Mouse (Mus musculus): ENCODE measurements around the gene Zap70. TPM values are rescaled to one million over a fixed set of nuclear protein-coding genes. Genes with fewer than 3 reads are reported as not detected.
"Not testable (repeated sequence)": the region's sequence is repeated elsewhere in the genome, so short reads cannot be mapped to it uniquely, and the experiment has no call there.

Gene Zap70
- polyA plus RNA-seq, 1 experiment from 2014 or later, result 0.94 TPM

DNA sequence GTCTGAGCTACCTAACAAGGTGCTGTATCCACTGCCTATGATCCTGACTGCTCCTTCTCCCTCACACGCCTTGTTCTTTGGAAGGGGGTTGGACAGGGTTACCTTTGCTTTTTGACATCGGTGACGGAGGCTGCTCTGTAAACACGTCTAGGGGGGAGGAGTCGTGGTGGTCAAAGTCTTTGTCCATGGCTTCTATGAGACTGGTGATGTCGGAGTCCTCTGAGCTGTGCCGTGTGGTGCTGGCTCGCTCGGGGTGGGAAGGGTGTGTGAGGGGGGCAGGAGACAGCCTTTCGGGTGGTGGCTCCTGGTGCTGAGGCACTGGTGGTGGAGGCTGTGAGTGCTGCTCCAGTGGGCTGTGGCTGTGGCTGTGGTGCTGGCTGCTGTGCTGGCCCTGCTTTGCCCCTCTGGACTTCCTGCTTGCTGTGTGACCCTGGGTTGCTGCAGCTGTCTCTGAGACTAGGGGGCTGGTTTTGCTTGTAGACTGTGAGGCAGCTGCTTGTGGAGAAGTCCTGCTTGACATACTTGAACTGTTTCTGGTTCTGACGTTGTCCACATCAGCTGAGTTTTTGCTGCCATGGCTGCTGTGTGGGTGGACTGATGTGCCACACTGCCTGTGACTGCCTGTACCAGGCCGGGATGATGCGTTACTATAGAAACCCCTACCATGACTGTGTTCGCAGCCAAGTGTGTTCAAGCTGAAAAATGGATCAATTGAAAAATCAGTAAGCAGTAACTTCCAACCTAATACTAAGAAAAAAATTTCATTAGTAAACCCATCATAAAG lies 46.4 kb downstream of the Zap70 start:
- ATAC-seq (replicated peaks), result no peak
- Histone ChIP-seq H3K27ac (replicated peaks) (no peak overlapping the region), H3K4me3 (no peak overlapping the region), H3K9me3 (no peaks in the 10 kb centered on the region), H3K4me1 (no peaks in the 10 kb centered on the region), H3K9ac (replicated peaks) (no peak overlapping the region), H3K36me3 (peaks cover 76% of the 10 kb centered on the region), H3K4me2 (replicated peaks) (no peak overlapping the region), H3K27me3 (no peaks in the 10 kb centered on the region)
- 93% methylated on average over 14 of the region's 14 CpGs for WGBS

DNA sequence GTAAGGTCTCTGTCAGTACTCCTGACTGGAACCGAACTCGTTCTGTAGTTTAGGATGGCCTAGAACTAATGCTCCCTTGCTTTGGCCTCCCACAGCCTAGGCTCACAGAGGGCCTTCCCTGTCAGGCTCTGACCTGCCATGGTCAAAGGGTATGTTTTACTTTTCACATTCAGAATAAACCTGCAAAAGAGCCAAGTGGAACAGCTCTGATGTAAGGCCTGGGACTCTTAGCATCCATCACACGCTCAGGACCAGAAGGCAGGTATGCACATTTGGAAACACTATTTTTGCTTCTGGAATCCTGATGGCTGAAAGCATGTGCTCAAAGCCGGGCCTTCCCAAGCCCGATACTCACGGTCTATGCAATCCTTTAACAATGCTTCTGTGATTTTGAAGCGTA lies 50.2 kb downstream of the Zap70 start:
- Histone ChIP-seq H3K4me1 (no peaks in the 10 kb centered on the region), H3K27ac (replicated peaks) (no peak overlapping the region), H3K9ac (replicated peaks) (no peak overlapping the region), H3K4me2 (replicated peaks) (no peak overlapping the region), H3K9me3 (no peaks in the 10 kb centered on the region), H3K4me3 (no peak overlapping the region), H3K27me3 (no peaks in the 10 kb centered on the region), H3K36me3 (peaks cover 72% of the 10 kb centered on the region)
- WGBS, result 95% methylated on average over 7 of the region's 7 CpGs
- ATAC-seq (replicated peaks), result no peak

DNA sequence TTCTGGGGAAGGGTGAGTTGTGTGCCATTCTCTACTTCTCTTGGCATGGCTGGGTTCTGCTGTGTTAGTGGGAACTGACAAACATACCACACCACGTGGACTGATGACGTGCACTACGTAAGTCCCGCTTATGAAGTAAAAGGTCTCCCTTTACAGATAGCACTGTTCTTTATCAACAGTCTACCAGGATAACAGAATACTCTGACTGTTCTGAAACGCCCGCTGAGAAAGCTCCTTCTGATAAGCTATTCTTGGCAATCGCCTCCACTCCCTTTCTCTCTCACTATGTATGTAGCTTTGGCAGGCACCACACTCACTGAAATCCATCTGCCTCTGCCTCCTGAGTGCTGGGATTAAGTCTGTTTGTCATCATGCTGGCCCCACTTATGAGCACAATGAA lies 51.8 kb downstream of the Zap70 start:
- no peaks in the 10 kb centered on the region for H3K4me1 ChIP-seq
- H3K36me3 ChIP-seq, result peaks cover 71% of the 10 kb centered on the region
- no peaks in the 10 kb centered on the region for H3K9me3 ChIP-seq
- H3K4me3 ChIP-seq, result no peak overlapping the region
- no peaks in the 10 kb centered on the region for H3K27me3 ChIP-seq
- H3K4me2 ChIP-seq (replicated peaks), result no peak overlapping the region
- ATAC-seq (replicated peaks), result peak; percentile 46; the same call in 1 of the 2 replicates
- H3K9ac ChIP-seq (replicated peaks), result no peak overlapping the region
- peak overlapping the region; percentile 76 for H3K27ac ChIP-seq (replicated peaks)
- 64% methylated on average over 7 of the region's 7 CpGs for WGBS

DNA sequence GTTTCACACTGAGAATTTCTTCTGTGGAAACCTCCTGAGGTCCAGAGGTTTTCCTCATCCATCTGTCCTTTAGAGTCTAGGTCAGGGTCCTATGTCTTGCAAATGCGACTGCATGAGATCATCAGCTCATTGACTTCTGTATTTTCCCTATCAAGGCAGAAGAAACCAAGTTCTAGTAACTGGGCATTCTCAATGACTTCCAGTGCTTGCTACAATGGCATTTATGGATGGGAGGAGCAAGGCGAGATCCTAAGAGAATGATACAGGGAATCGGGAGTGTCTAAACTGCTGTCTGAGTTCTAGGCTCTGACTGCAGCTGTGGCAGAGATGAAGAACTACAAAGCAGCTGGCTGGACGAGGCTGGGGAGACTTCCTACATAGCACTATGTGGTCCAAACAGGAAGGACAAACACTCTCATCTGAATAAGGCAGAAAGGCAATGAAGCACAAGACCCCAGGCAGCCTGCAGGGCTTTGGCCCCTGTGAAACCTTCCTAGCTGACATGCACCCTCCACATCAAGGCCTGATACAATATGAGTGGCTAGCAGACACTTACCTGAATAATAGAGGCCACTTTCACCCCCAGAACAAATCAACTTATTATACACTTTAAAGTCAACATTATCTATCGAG lies 52.8 kb downstream of the Zap70 start:
- Histone ChIP-seq H3K9ac (replicated peaks) (no peak overlapping the region), H3K27me3 (no peaks in the 10 kb centered on the region), H3K9me3 (no peaks in the 10 kb centered on the region), H3K4me2 (replicated peaks) (no peak overlapping the region), H3K4me3 (no peak overlapping the region), H3K36me3 (peaks cover 68% of the 10 kb centered on the region), H3K4me1 (no peaks in the 10 kb centered on the region), H3K27ac (replicated peaks) (no peak overlapping the region)
- ATAC-seq (replicated peaks), result no peak
- 82% methylated on average over 5 of the region's 5 CpGs for WGBS

DNA sequence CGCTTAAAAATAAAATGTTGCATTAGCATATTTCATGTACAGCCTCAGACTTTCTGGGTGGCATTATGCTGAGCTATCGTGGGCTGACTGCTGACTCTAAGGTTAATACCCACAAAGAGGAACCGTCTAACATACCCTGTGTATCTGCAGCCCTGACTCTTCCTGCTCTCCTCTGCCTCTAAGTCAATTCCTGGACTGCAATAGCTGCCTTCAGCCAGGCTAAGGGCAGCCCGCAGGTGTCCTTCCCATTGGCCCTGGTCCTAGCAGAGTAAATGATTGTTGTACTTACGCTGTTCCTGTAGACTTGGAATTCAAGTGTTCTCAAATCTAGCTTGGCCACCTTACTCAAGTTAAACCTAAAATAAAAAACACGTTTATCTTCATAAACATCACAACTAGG lies 53.6 kb downstream of the Zap70 start:
- ATAC-seq (replicated peaks), result no peak
- H3K9ac ChIP-seq (replicated peaks), result no peak overlapping the region
- H3K36me3 ChIP-seq, result peaks cover 63% of the 10 kb centered on the region
- H3K27me3 ChIP-seq, result no peaks in the 10 kb centered on the region
- no peak overlapping the region for H3K4me3 ChIP-seq
- 92% methylated on average over 6 of the region's 6 CpGs for WGBS
- no peaks in the 10 kb centered on the region for H3K9me3 ChIP-seq
- H3K27ac ChIP-seq (replicated peaks), result no peak overlapping the region
- no peaks in the 10 kb centered on the region for H3K4me1 ChIP-seq
- H3K4me2 ChIP-seq (replicated peaks), result no peak overlapping the region

DNA sequence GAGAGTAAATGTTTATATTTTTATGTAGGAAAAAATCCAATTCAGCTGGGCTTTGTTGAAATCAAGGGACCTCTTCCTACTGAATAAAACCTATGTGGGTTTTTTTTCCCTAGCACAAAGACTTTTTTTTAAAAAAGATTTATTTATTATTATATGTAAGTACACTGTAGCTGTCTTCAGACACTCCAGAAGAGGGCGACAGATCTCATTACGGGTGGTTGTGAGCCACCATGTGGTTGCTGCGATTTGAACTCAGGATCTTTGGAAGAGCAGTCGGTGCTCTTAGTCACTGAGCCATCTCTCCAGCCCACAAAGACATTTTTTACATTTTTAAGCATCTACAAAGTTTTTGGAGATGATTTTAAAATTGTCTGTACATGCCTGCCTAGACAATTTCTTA lies 60.3 kb downstream of the Zap70 start:
- not testable (repeated sequence) for H3K9me3 ChIP-seq; ATAC-seq (replicated peaks); H3K4me3 ChIP-seq; H3K4me1 ChIP-seq; H3K27me3 ChIP-seq; H3K9ac ChIP-seq (replicated peaks); H3K4me2 ChIP-seq (replicated peaks); H3K27ac ChIP-seq (replicated peaks)
- H3K36me3 ChIP-seq, result peaks cover 73% of the 10 kb centered on the region
- WGBS, result 92% methylated on average over 4 of the region's 4 CpGs

DNA sequence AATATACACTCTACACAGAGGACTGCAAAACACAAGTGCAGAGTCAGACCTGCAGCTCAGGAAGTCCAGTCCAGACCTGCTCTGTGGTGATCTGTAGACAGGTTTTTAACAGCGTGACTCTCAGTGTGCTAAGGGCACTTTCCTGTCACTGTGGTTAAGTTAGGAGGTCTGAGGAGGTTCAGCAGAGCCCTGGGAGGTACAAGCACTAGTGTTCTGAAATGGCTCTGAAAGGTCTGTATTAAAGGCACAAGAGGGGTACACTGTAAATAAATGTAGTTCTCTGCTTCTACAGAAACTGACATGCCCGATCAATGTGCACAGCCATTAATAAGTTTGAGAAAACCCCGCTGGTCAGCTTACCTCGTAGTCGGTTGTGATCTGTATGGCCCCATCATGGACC lies 62.8 kb downstream of the Zap70 start:
- Histone ChIP-seq H3K27ac (replicated peaks) (no peak overlapping the region), H3K4me2 (replicated peaks) (no peak overlapping the region), H3K9me3 (no peaks in the 10 kb centered on the region), H3K4me1 (no peaks in the 10 kb centered on the region), H3K4me3 (no peak overlapping the region), H3K27me3 (no peaks in the 10 kb centered on the region), H3K9ac (replicated peaks) (no peak overlapping the region), H3K36me3 (peaks cover 63% of the 10 kb centered on the region)
- WGBS, result 96% methylated on average over 5 of the region's 5 CpGs
- no peak for ATAC-seq (replicated peaks)

DNA sequence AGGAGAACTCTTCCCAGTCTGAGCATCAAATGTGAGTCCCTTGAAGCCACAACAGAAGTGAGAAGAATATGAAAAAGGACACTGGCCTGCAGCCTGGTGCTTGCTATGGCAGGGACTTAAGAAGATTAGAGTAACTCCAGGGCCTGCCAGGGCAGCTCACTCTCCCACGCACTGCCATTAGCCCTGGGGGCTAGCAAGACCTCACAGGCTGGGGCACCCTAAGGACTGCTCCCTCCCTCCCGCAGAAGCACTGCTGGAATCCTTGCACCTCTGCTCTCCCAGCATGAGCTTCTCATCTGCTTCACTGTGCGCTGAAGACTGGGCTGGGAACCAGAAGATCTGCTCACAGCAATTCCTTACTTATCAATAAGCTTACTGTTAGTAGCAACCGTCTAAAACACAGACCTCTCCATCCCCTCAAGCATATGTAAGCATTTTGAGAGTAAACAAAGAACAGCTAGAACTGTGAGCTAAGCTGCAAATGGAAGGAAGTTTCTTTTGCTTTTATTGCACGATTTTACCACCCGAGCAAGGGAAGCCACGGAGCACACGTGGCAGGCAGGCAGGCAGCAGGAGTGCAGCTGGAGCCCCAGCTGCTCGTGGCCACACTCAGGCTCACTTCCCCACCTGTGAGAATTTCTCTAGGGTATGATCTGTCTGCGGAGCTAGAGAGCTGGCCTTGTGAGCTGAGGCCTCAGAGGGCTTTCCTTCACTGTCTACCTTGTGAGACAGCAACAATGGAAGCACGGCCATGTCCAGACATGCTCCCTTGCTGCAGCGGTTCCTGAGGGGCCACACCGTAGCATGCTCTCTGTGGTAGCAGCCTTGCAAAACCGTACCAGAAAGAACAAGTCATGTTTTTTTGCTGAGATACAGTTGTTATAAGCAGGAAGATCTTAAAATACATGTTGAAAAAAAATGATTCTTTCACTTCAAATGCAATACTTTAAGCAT lies 69.6 kb downstream of the Zap70 start:
- Histone ChIP-seq H3K9ac (replicated peaks) (no peak overlapping the region), H3K27ac (replicated peaks) (peak overlapping the region; percentile 52), H3K4me2 (replicated peaks) (no peak overlapping the region), H3K27me3 (no peaks in the 10 kb centered on the region), H3K4me3 (no peak overlapping the region), H3K36me3 (peaks cover 41% of the 10 kb centered on the region), H3K4me1 (0 out of 2 replicates have a peak, but pooled peaks cover 7% of the 10 kb centered on the region), H3K9me3 (no peaks in the 10 kb centered on the region)
- 58% methylated on average over 14 of the region's 14 CpGs for WGBS
- 0 out of 2 replicates have a peak, but pooled peaks have one; percentile 6 for ATAC-seq (replicated peaks)

Other genes with a start within 250 kb of the Zap70 start
- gene Cnnm3, start 249.9 kb upstream of the Zap70 start, polyA plus RNA-seq (2015; fragmentation: Nextera tagmentation; extraction: Ambion mirVana), result 5.2 and 5.9 TPM in 2 replicates
- gene Ankrd23, start 224.9 kb upstream of the Zap70 start, polyA plus RNA-seq (2015; fragmentation: Nextera tagmentation; extraction: Ambion mirVana), result 12.0 and 14.4 TPM in 2 replicates
- 1.1 TPM in 1 of 2 replicates, not detected in the other for gene Gm42417, start 222.4 kb upstream of the Zap70 start, polyA plus RNA-seq (2015; fragmentation: Nextera tagmentation; extraction: Ambion mirVana)
- gene Ankrd39, start 214.4 kb upstream of the Zap70 start, polyA plus RNA-seq (2015; fragmentation: Nextera tagmentation; extraction: Ambion mirVana), result 18.2 and 19.2 TPM in 2 replicates
- 38.2 and 38.6 TPM in 2 replicates for gene Sema4c, start 203.4 kb upstream of the Zap70 start, polyA plus RNA-seq (2015; fragmentation: Nextera tagmentation; extraction: Ambion mirVana)
- gene Fam178b, start 78.6 kb upstream of the Zap70 start, polyA plus RNA-seq (2015; fragmentation: Nextera tagmentation; extraction: Ambion mirVana), result 0.23 TPM in 1 of 2 replicates, not detected in the other
- 542 and 553 TPM in 2 replicates for gene Cox5b, start 70.3 kb upstream of the Zap70 start, polyA plus RNA-seq (2015; fragmentation: Nextera tagmentation; extraction: Ambion mirVana)
- gene 4933424G06Rik, start 51.6 kb upstream of the Zap70 start, polyA plus RNA-seq (2015; fragmentation: Nextera tagmentation; extraction: Ambion mirVana), result 0.31 and 0.43 TPM in 2 replicates
- gene Actr1b, start 47.4 kb upstream of the Zap70 start, polyA plus RNA-seq (2015; fragmentation: Nextera tagmentation; extraction: Ambion mirVana), result 97.8 and 99.8 TPM in 2 replicates
- 13.0 and 13.2 TPM in 2 replicates for gene Tmem131, start 181.9 kb downstream of the Zap70 start, polyA plus RNA-seq (2015; fragmentation: Nextera tagmentation; extraction: Ambion mirVana)